Mouse (Mus musculus): ENCODE data around the gene Sp7. TPM values are rescaled to one million over a fixed set of nuclear protein-coding genes. Genes with fewer than 3 reads are reported as not detected.

Gene Sp7
- polyA plus RNA-seq, 1 experiment from 2014 or later: 1.2 TPM

- Histone ChIP-seq H3K9me3 (no peaks in the 10 kb centered on the region), H3K27ac (peak overlapping the region; percentile 36), H3K4me2 (peak overlapping the region; percentile 95), H3K36me3 (no peaks in the 10 kb centered on the region), H3K27me3 (0 out of 2 replicates have a peak, but pooled peaks cover 6% of the 10 kb centered on the region), H3K4me3 (peak overlapping the region; percentile 61; the same call in 1 of the 2 replicates), H3K9ac (no peak overlapping the region), H3K4me1 (replicated peaks) (peaks cover 19% of the 10 kb centered on the region)
- ATAC-seq (ENCODE audit: low FRiP score): no peak
- WGBS: 4% methylated on average over 10 of the region's 10 CpGs
Observed at GRCm38 (mm10) chr15:102377810-102378262, 10.9 kb upstream of the Sp7 start.

DNA sequence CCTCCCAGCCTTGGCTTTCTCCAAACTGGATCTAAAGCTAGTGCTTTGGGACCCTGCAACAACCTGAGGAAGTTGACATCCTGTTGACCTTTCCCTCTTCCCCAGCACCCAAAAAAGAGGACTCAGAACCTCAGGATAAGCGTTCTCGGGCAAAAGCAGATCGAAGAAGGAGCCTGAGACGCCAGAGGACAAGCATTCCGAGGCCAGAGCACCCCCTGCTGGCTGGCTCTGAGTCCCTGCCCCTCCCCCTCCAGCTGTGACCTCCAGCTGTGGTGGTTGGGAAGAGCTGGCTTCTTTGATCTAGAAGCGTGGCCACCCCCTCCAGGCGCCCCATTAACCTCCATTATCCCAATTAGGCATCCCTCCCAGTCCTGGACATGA lies 10.2 kb upstream of the Sp7 start:
- Histone ChIP-seq H3K36me3 (no peaks in the 10 kb centered on the region), H3K9me3 (no peaks in the 10 kb centered on the region), H3K4me1 (replicated peaks) (peaks cover 19% of the 10 kb centered on the region), H3K27me3 (0 out of 2 replicates have a peak, but pooled peaks cover 7% of the 10 kb centered on the region), H3K9ac (peak overlapping the region; percentile 83), H3K27ac (peak overlapping the region; percentile 66), H3K4me2 (peak overlapping the region; percentile 95), H3K4me3 (peak overlapping the region; percentile 61)
- ATAC-seq (ENCODE audit: low FRiP score): peak; percentile 60; the same call in 1 of the 2 replicates
- WGBS: 0% methylated on average over 7 of the region's 7 CpGs

DNA sequence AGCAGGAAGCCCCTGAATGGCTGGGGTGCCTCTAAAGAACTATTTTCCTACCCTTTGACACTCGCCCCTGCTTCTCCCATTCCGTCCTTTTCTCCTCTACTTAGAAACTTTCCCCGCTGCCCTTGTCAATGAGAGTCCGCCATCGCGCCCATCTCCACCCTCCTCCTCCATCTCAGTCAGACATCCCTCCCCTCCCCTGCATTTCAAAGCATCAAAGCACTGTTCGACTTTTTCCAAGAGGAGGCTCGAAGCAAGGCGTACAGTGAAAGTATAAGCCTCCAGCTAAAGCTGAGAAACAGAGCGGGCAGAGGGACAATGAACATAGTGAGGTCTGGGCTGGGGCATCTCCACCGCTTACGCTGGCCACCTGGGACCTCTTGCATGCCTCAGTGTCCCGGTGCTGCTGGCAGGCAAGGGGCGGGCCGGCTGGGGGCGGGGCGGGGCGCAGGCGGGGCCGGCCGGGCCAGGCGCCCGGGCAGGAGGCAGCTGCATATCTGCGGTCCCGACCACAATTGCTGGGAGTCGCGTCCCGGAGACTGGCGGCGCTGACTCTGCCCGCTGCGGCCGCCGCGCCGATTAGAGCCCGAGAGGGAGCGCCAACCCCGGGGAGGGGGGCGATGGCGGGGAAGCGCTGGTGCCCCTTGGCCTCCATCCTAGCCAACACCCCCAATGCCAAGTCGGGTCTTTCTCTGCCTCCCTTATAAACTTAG lies 9.6 kb upstream of the Sp7 start:
- H3K4me2 ChIP-seq: peak overlapping the region; percentile 95
- peaks cover 19% of the 10 kb centered on the region for H3K4me1 ChIP-seq (replicated peaks)
- WGBS: 2% methylated on average over 28 of the region's 43 CpGs
- peak; percentile 77 for ATAC-seq (ENCODE audit: low FRiP score)
- H3K27me3 ChIP-seq: 0 out of 2 replicates have a peak, but pooled peaks cover 13% of the 10 kb centered on the region
- H3K27ac ChIP-seq: peak overlapping the region; percentile 66
- H3K36me3 ChIP-seq: no peaks in the 10 kb centered on the region
- H3K9ac ChIP-seq: peak overlapping the region; percentile 83
- no peaks in the 10 kb centered on the region for H3K9me3 ChIP-seq
- H3K4me3 ChIP-seq: peak overlapping the region; percentile 61

DNA sequence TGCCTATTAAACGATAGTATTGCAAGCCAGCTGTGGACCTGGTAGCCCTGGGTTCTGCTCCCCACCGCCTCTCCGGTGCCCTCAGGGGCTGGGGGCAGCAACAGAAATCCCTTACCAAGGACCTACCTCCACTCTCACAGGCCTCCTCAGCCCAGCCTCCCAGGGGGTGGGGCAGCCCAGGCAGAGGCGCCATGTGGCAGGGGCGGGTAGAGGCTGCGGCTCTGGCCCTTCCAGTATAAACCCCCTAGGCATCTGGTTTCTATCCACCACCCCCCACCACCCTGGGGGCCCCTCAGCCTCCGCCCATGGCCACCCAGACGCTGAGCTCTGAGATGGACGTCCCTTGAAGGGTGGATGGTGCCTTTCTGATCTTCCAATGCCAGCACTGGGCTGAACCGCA lies 3.7 kb upstream of the Sp7 start:
- H3K27me3 ChIP-seq: peaks cover 41% of the 10 kb centered on the region
- peak overlapping the region; percentile 43; the same call in 1 of the 2 replicates for H3K9ac ChIP-seq
- no peaks in the 10 kb centered on the region for H3K9me3 ChIP-seq
- H3K4me3 ChIP-seq: no peak overlapping the region
- no peak overlapping the region for H3K27ac ChIP-seq
- no peaks in the 10 kb centered on the region for H3K36me3 ChIP-seq
- no peak for ATAC-seq (ENCODE audit: low FRiP score)
- H3K4me2 ChIP-seq: no peak overlapping the region
- WGBS: 9% methylated on average over 10 of the region's 10 CpGs
- peaks cover 23% of the 10 kb centered on the region for H3K4me1 ChIP-seq (replicated peaks)

DNA sequence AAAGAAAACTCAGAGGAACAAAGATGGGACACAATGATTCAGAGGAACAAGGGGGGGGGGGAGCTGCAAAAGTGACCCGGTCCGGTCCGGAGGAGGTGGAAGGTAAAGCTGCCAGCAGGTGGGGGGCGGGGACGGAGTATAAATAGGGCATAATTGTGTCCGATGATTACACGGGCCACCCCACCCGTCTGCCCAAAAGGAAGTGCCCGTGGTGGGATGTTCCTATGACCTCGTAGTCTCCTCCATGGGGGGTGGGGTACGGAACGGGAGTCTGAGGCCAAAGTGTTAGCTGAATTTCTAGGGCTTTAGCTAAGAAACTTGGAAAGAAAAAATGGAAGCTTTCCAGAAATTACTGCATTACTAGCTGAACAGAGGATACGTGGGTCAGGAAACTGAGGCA lies 3.0 kb upstream of the Sp7 start:
- H3K9me3 ChIP-seq: no peaks in the 10 kb centered on the region
- H3K36me3 ChIP-seq: no peaks in the 10 kb centered on the region
- H3K4me2 ChIP-seq: no peak overlapping the region; the same call in 1 of the 2 replicates
- no peak overlapping the region for H3K27ac ChIP-seq
- 11% methylated on average over 13 of the region's 13 CpGs for WGBS
- H3K27me3 ChIP-seq: peaks cover 47% of the 10 kb centered on the region
- no peak for ATAC-seq (ENCODE audit: low FRiP score)
- no peak overlapping the region for H3K4me3 ChIP-seq
- 0 out of 2 replicates have a peak overlapping the region, but pooled peaks have one; percentile 43 for H3K9ac ChIP-seq
- H3K4me1 ChIP-seq (replicated peaks): peaks cover 23% of the 10 kb centered on the region

- peak overlapping the region; percentile 66 for H3K9ac ChIP-seq
- peak overlapping the region; percentile 55 for H3K4me2 ChIP-seq
- whole genome bisulfite sequencing: 9% methylated on average over 7 of the region's 7 CpGs
Observed at GRCm38 (mm10) chr15:102366238-102366637, 744 bp downstream of the Sp7 start.

GRCm38 (mm10) chr15:102364678-102365077 lies 2.3 kb downstream of the Sp7 start:
- peaks cover 16% of the 10 kb centered on the region for H3K4me1 ChIP-seq (replicated peaks)
- no peak overlapping the region for H3K27ac ChIP-seq
- H3K27me3 ChIP-seq: peaks cover 58% of the 10 kb centered on the region
- no peak overlapping the region for H3K4me2 ChIP-seq
- H3K36me3 ChIP-seq: no peaks in the 10 kb centered on the region
- WGBS: 95% methylated on average over 1 of the region's 1 CpGs
- H3K9me3 ChIP-seq: no peaks in the 10 kb centered on the region
- H3K4me3 ChIP-seq: no peak overlapping the region
- H3K9ac ChIP-seq: no peak overlapping the region
- no peak for ATAC-seq (ENCODE audit: low FRiP score)

More at GRCm38 (mm10) chr15:102366238-102366637, 744 bp downstream of the Sp7 start:
- peak overlapping the region; percentile 26; the same call in 1 of the 2 replicates for H3K27ac ChIP-seq
- ATAC-seq (ENCODE audit: low FRiP score): no peak
- no peaks in the 10 kb centered on the region for H3K9me3 ChIP-seq
- H3K36me3 ChIP-seq: no peaks in the 10 kb centered on the region
- H3K4me1 ChIP-seq (replicated peaks): peaks cover 27% of the 10 kb centered on the region
- peak overlapping the region; percentile 33 for H3K4me3 ChIP-seq
- H3K27me3 ChIP-seq: peaks cover 64% of the 10 kb centered on the region

- no peak overlapping the region for H3K27ac ChIP-seq
- 17% methylated on average over 14 of the region's 14 CpGs for WGBS
Observed at GRCm38 (mm10) chr15:102362648-102363047, 4.3 kb downstream of the Sp7 start.

GRCm38 (mm10) chr15:102358834-102359233 lies 8.1 kb downstream of the Sp7 start:
- 21% methylated on average over 5 of the region's 5 CpGs for WGBS
- Histone ChIP-seq H3K4me1 (replicated peaks) (peaks cover 39% of the 10 kb centered on the region), H3K36me3 (no peaks in the 10 kb centered on the region), H3K27me3 (peaks cover 76% of the 10 kb centered on the region), H3K4me2 (no peak overlapping the region), H3K9me3 (no peaks in the 10 kb centered on the region), H3K27ac (no peak overlapping the region), H3K4me3 (no peak overlapping the region), H3K9ac (no peak overlapping the region; the same call in 1 of the 2 replicates)
- no peak for ATAC-seq (ENCODE audit: low FRiP score)

More at GRCm38 (mm10) chr15:102362648-102363047, 4.3 kb downstream of the Sp7 start:
- H3K4me3 ChIP-seq: no peak overlapping the region
- H3K9ac ChIP-seq: no peak overlapping the region
- H3K4me2 ChIP-seq: peak overlapping the region; percentile 23; the same call in 1 of the 2 replicates
- no peak for ATAC-seq (ENCODE audit: low FRiP score)
- peaks cover 78% of the 10 kb centered on the region for H3K27me3 ChIP-seq
- H3K4me1 ChIP-seq (replicated peaks): peaks cover 32% of the 10 kb centered on the region
- H3K9me3 ChIP-seq: no peaks in the 10 kb centered on the region
- no peaks in the 10 kb centered on the region for H3K36me3 ChIP-seq

DNA sequence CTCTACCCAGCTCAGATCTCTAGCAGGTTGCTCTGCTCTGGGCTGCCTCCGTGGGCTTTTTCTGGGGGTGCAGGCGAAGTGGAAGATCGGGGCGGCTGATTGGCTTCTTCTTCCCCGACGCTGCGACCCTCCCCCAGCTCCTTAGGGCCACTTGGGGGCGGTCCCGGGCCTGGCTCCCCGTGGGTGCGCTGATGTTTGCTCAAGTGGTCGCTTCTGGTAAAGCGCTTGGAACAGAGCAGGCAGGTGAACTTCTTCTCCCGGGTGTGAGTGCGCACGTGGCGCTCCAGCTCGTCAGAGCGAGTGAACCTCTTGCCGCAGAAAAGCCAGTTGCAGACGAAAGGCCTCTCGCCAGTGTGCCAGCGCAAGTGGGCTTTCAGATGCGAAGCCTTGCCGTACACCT lies 8.9 kb downstream of the Sp7 start:
- Histone ChIP-seq H3K4me1 (replicated peaks) (peaks cover 39% of the 10 kb centered on the region), H3K4me2 (peak overlapping the region; percentile 43), H3K9ac (peak overlapping the region; percentile 43; the same call in 1 of the 2 replicates), H3K27me3 (peaks cover 69% of the 10 kb centered on the region), H3K27ac (no peak overlapping the region), H3K9me3 (no peaks in the 10 kb centered on the region), H3K36me3 (no peaks in the 10 kb centered on the region), H3K4me3 (peak overlapping the region; percentile 19)
- 2% methylated on average over 24 of the region's 25 CpGs for WGBS
- ATAC-seq (ENCODE audit: low FRiP score): no peak

GRCm38 (mm10) chr15:102356501-102357325 lies 10.3 kb downstream of the Sp7 start:
- Histone ChIP-seq H3K4me1 (replicated peaks) (peaks cover 35% of the 10 kb centered on the region), H3K36me3 (no peaks in the 10 kb centered on the region), H3K27me3 (peaks cover 57% of the 10 kb centered on the region), H3K4me3 (peak overlapping the region; percentile 51), H3K9ac (no peak overlapping the region), H3K4me2 (peak overlapping the region; percentile 94), H3K27ac (no peak overlapping the region), H3K9me3 (no peaks in the 10 kb centered on the region)
- ATAC-seq (ENCODE audit: low FRiP score): no peak
- 26% methylated on average over 16 of the region's 16 CpGs for WGBS

- under 1% methylated on average over 38 of the region's 38 CpGs for WGBS
- Histone ChIP-seq H3K4me2 (peak overlapping the region; percentile 94), H3K36me3 (no peaks in the 10 kb centered on the region), H3K4me3 (peak overlapping the region; percentile 51), H3K4me1 (replicated peaks) (peaks cover 38% of the 10 kb centered on the region), H3K9ac (peak overlapping the region; percentile 75), H3K9me3 (no peaks in the 10 kb centered on the region), H3K27me3 (peaks cover 54% of the 10 kb centered on the region), H3K27ac (peak overlapping the region; percentile 70)
- peak; percentile 39; the same call in 1 of the 2 replicates for ATAC-seq (ENCODE audit: low FRiP score)
Observed at GRCm38 (mm10) chr15:102355871-102356441, 11.0 kb downstream of the Sp7 start.
